Mouse (Mus musculus) cerebellum, postnatal 4 days (tissue): ENCODE data around the gene Chst5.
"Not testable (repeated sequence)": the region's sequence is repeated elsewhere in the genome, so short reads cannot be mapped to it uniquely, and the experiment has no call there.

Source experiments
- DNase-seq, 2 experiments: peaks; one replicate each; pipeline ENCODE4 v3.0.0; 2022; ENCODE audit warnings: low spot score in 2 of 2, mixed read lengths in 1 of 2

The Chst5 gene

GRCm38 (mm10) chr8:111909621-111910450 is at the start of gene Chst5:
Gene Chst5, minus strand, starts transcription at chr8:111910447.
- DNase-seq = peak in 1 of 2 experiments; percentile 21

- no peak for DNase-seq
These were observed 47.0 kb upstream of the Chst5 start for GRCm38 (mm10) chr8:111957231-111957630.

DNA sequence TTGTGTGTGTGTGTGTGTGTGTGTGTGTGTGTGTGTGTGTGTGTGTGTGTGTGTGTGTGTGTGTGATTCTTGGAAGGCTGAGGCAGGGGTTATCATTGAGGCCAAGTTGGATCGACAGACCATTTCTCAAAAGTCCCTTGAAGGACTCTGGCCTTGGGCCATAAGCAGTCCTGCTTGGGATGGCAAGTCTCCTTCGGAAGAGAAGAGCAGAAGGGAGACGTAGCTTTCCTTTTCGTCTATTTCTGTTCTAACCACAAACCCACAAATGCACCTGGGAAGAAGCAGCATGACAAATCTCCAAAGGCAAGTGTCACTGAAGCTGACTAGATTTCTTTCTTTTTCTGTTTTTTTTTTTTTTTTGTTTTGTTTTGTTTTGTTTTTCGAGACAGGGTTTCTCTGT is 45.6 kb upstream of the Chst5 start:
- no peak for DNase-seq

- DNase-seq = no peak
These were observed 44.8 kb upstream of the Chst5 start for GRCm38 (mm10) chr8:111954844-111955594.

DNA sequence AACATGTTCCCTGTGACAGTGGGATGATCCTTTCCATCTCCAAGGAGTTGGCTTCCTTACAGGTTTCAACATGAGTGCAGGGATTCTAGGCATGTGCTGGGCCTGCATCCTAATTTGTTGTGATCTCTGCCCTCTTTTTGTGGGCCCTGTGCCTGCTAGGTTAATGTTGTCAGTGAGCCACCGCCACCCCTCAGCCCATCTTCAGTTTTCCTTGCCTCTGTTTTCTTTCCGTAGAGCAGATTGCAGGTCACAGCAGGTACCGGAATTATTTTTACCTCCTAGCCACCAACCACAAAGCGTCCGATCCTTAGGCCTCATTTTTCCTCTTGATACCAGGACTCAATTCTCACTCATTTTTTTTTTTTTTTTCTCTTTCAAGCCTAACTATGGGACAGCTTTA is 41.7 kb upstream of the Chst5 start:
- DNase-seq = no peak

DNA sequence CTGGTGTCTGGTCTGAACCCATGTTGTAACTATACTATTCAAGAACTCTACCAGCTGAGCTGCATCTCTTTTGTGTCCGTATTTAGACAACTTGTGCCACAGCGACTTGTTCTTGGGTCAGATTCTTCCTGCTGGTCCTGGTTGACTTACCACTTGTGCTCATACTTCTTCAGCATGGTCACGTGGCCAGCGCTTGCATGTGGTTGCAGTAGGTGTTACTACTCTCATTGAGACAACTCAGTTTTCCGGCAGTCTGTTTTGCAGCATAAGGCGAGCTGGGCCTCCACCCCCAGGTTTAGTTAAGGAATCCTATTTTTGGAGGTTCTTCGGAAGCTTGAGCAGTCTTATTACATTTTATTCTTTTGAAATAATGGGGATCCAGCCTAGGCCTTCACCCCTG is 41.1 kb upstream of the Chst5 start:
- no peak for DNase-seq

GRCm38 (mm10) chr8:111950846-111951245 is 40.6 kb upstream of the Chst5 start:
- no peak for DNase-seq

DNA sequence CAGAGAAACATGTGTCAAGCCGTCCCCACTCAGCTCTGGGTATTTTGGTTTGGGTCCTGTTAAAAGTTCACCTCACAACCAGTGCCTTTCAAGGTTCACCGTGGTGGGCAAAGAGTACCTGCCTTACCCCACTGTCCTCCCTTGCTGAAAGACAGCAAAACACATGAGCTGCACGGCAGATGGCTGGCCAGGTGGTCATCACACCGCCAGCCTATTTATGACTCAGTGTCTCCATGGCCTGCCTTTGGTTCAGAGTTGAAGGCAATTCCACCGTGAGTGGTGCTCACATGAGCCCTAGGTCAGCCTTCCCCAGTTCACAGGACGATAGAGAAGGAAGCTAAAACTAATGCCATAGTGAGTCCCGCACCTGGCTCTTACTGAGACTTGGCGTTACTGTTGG is 37.7 kb upstream of the Chst5 start:
- DNase-seq = no peak

GRCm38 (mm10) chr8:111947144-111947543 is 36.9 kb upstream of the Chst5 start:
- no peak for DNase-seq

DNA sequence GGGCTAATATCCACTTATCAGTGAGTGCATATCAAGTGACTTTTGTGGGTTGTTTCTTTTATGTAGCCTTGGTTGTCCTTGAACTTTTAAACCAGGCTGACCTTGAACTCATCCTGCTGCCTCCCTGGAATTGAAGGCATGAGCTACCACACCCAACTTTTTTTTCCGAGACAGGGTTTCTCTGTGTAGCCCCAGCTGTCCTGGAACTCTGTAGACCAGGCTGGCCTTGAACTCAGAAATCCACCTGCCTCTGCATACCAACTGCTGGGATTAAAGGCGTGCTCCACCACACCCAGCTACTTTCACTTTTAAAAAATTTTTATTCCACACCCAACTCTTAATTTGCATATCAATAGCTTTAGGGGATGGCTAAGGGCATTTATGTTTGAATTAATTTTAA is 33.3 kb upstream of the Chst5 start:
- DNase-seq = no peak

GRCm38 (mm10) chr8:111941101-111941454 is 30.8 kb upstream of the Chst5 start:
- peak in 1 of 2 experiments; percentile 19 for DNase-seq

- DNase-seq = peak; percentile 90 to 95
These were observed 30.2 kb upstream of the Chst5 start, which contains the start of gene Gabarapl2 for GRCm38 (mm10) chr8:111940171-111941100. Gene Gabarapl2, plus strand, starts transcription at chr8:111940703.

DNA sequence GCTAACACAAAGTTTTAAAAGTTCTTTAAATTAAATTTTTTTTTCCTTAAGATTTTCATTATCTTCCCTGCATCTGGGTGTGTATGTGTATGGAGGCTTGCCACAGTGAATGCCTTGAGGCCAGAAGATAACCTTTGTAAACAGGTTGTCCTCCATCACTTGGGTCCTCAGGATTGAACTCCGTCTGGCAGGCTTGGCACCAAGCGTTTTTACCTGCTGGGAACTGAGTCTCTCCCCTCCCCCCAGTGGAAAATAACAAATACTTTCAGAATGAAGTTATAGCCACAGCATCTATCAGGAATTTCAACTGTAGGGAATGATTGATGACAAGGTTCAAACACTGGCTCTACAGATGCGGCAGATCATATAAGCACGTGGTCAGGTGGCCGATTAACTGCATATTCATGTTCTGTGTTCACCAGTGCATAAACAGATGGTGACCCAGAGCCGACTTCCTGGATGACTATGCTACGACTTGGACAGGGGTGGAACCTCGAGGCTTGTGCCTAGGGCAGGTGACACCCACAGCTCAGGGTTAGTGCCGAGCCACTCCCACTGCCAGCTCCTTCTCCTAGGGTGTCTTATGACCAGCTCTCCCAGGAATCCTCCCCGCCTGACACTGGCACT is 29.4 kb upstream of the Chst5 start:
- DNase-seq = no peak

- not testable (repeated sequence) for DNase-seq
These were observed 28.1 kb upstream of the Chst5 start for GRCm38 (mm10) chr8:111938076-111938985.

DNA sequence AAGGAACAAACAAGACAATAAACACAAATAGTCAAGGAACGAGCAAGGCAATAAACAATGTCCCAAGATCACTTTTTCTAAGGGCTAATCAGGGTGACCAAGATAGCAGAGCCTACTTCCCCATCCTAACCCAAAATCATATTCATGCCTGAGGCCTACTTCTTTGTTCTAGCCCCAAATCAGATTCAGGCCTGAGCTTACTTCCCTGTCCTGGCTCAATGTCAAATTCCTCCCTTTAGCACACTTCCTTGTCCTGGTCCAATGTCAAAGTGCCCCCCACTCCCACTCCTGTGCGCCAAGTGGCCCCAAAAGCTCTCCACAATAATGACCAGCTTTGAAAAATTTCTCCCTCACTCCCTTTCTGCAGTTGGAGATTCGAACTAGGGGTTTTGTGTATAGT is 26.9 kb upstream of the Chst5 start:
- DNase-seq = no peak

DNA sequence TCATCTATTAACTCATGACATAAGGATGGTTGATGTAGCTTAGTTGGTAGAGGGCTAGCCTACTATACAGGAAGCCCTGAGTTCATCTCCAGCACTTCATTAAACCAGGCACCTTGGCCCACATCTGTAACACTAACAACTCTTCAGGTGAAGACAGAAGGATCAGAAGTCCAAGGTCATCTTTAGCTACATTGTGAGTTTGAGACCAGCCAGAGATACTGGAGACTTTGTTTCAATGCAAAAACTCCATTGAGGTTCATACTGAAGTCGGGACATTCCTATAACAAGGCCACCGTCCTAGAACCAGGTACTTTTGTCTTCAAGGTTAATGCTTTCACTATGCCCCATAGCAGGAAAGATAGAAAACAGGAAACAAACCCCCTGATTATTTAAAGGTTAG is 24.0 kb upstream of the Chst5 start:
- DNase-seq = no peak

- DNase-seq = peak; percentile 71 to 89
These were observed 23.3 kb upstream of the Chst5 start, which contains the start of gene Tmem231 for GRCm38 (mm10) chr8:111933348-111934076. Gene Tmem231, minus strand, starts transcription at chr8:111933881.

DNA sequence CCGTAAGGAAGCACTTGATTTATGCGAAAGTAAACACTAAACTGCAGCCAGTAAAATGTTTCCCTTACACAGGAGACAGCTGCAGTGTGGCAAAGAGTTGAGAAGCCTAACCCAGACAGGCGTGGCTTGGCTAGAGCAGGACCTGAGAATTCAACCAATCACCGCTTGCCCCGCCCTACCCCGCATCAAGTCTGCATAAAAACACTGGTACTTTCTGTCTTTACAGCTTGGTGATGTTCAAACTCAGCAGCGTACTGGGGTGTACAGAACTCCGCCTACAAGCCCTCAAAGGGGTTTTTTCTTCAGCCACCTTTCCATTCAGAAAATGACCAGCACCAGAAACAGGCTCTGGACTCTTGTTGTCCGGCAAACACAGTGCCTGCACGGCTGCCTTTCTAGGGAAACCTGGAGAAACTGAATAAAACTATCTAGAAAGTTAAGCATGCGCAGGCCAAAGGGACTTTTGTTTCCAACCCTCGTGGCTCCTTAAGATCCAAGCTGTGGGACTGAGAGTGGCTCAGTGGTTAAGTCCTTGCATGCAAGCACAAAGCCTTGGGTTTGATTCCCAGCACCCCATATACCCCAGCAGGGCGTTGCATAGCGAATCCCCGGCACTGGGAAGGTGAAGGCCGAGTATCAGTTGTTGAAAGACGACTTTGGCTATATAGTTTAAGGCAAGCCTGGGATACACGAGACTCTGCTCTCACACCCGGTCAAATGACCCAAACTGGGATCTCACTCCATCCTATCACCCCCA is 22.5 kb upstream of the Chst5 start:
- DNase-seq = peak in 1 of 2 experiments; percentile 34

DNA sequence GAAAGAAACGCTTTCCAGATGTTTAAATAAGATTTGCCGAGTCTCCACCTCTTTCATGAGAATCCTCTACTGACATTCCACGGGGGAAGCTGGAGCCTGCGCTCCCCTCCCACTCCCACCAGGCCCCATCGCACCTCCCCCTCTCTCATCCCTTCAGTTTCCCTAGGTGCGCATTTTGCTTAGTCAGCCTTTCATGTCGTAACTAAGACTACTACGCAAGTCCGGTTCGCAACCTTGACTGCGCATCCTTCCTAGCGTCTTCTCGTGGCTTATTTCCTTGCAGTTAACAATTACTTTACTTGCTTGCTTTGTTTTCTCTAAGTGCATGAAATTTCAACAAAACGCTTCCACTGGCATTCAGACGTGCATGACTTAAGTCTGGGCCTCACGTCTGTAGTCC is 21.5 kb upstream of the Chst5 start:
- DNase-seq = no peak
